8 mouse cellular contexts compared by ENCODE assay signal in genomic region chr9:118389481-118390334, GRCm38 (mm10).
DNase-seq lines count a peak whose midpoint lies in the region; ATAC-seq and TF ChIP-seq lines count a peak whose summit lies in the region.

No protein-coding gene starts in this region.

- H3K27me3 ChIP-seq in kidney, embryonic 14.5 days (ENCODE audit: control insufficient read depth, insufficient read depth, low read length), result peaks cover 28% of the 10 kb centered on the region
- H3K27me3 ChIP-seq in Patski, result no peaks in the 10 kb centered on the region
- peaks cover 18% of the 10 kb centered on the region for H3K27me3 ChIP-seq in limb, embryonic 11.5 days (ENCODE audit: control insufficient read depth, insufficient read depth, low read length)
- H3K27me3 ChIP-seq in neural tube, embryonic 11.5 days (ENCODE audit: control insufficient read depth, insufficient read depth, low read length), result peaks cover 32% of the 10 kb centered on the region

- no peaks in the 10 kb centered on the region for H3K4me1 ChIP-seq in kidney, embryonic 14.5 days (ENCODE audit: control insufficient read depth, insufficient read depth, low read length)
- no peaks in the 10 kb centered on the region for H3K4me1 ChIP-seq in limb, embryonic 11.5 days (ENCODE audit: control insufficient read depth, insufficient read depth, low read length)
- H3K4me1 ChIP-seq in neural tube, embryonic 11.5 days (ENCODE audit: control insufficient read depth, insufficient read depth, low read length), result no peaks in the 10 kb centered on the region

- H3K4me2 ChIP-seq in kidney, embryonic 14.5 days (replicated peaks; ENCODE audit: low read depth, low read length), result peak overlapping the region; percentile 36
- peak overlapping the region; percentile 36; the same call in 1 of the 2 replicates for H3K4me2 ChIP-seq in limb, embryonic 11.5 days (ENCODE audit: low read depth, severe bottlenecking)
- H3K4me2 ChIP-seq in neural tube, embryonic 11.5 days (ENCODE audit: low read depth), result peak overlapping the region; percentile 39

- no peak for ATAC-seq in kidney, embryonic 14.5 days (ENCODE audit: low FRiP score, low TSS enrichment)
- peak; percentile 40 for ATAC-seq in Patski
- ATAC-seq in limb, embryonic 11.5 days (ENCODE audit: insufficient number of reproducible peaks, low FRiP score, low TSS enrichment, low read depth), result no peak
- ATAC-seq in neural tube, embryonic 11.5 days (ENCODE audit: insufficient read depth, low FRiP score, low TSS enrichment), result peak; percentile 20; the same call in 1 of the 2 replicates

- no peaks in the 10 kb centered on the region for H3K36me3 ChIP-seq in kidney, embryonic 14.5 days (ENCODE audit: control insufficient read depth, insufficient read depth, low read length)
- no peaks in the 10 kb centered on the region for H3K36me3 ChIP-seq in limb, embryonic 11.5 days (ENCODE audit: control insufficient read depth, insufficient read depth, low read length)
- no peaks in the 10 kb centered on the region for H3K36me3 ChIP-seq in neural tube, embryonic 11.5 days (ENCODE audit: control insufficient read depth, insufficient read depth, low read length)

- TF ChIP-seq CTCF in Patski (IDR thresholded peaks at IDR 0.05), result no peak
- no peak for TF ChIP-seq CTCF in left cerebral cortex, adult 2 months (IDR thresholded peaks at IDR 0.05)

- 6% methylated on average over 27 of the region's 27 CpGs for WGBS in kidney, embryonic 14.5 days
- WGBS in limb, embryonic 11.5 days, result 3% methylated on average over 27 of the region's 27 CpGs
- 1% methylated on average over 27 of the region's 27 CpGs for WGBS in neural tube, embryonic 11.5 days

- intact Hi-C loops in gastrocnemius, postnatal 14 days (cut with DNase I; ENCODE audit: low total_unique reads), result no loop called here
- intact Hi-C loops in left cerebral cortex, adult 2 months (cut with DNase I), result no loop called here

- H3K27ac ChIP-seq in kidney, embryonic 14.5 days (ENCODE audit: low read depth, low read length), result no peak overlapping the region
- H3K27ac ChIP-seq in limb, embryonic 11.5 days (replicated peaks; ENCODE audit: low read depth, low read length), result no peak overlapping the region
- H3K27ac ChIP-seq in neural tube, embryonic 11.5 days (ENCODE audit: low read depth, low read length), result no peak overlapping the region
- H3K27ac ChIP-seq in left cerebral cortex, adult 2 months, result no peak overlapping the region

- no peak for DNase-seq in kidney, adult 8-10 months
- DNase-seq in Patski (ENCODE audit: low read depth, low spot score), result no peak
- DNase-seq in gastrocnemius, postnatal 14 days, result peak; percentile 32
- peak; percentile 44 for DNase-seq in limb, embryonic 11.5 days (ENCODE audit: low spot score)
- DNase-seq in neural tube, embryonic 11.5 days (ENCODE audit: low spot score), result peak; percentile 32
- no peak for DNase-seq in cerebellum, postnatal 25 days
- DNase-seq in left cerebral cortex, adult 2 months (ENCODE audit: extremely low spot score in 1 of 2, low spot score in 2 of 2), result no peak

- H3K4me3 ChIP-seq in kidney, embryonic 14.5 days (ENCODE audit: low read length), result peak overlapping the region; percentile 33
- H3K4me3 ChIP-seq in limb, embryonic 11.5 days (ENCODE audit: low read depth, low read length), result no peak overlapping the region
- H3K4me3 ChIP-seq in neural tube, embryonic 11.5 days (ENCODE audit: low read depth, low read length), result peak overlapping the region; percentile 23
- no peak overlapping the region for H3K4me3 ChIP-seq in left cerebral cortex, adult 2 months

- no peaks in the 10 kb centered on the region for H3K9me3 ChIP-seq in kidney, embryonic 14.5 days (ENCODE audit: control insufficient read depth, low read length)
- H3K9me3 ChIP-seq in limb, embryonic 11.5 days (ENCODE audit: control insufficient read depth, low read length), result no peaks in the 10 kb centered on the region
- H3K9me3 ChIP-seq in neural tube, embryonic 11.5 days (ENCODE audit: control insufficient read depth, low read length), result no peaks in the 10 kb centered on the region

- in situ Hi-C loops in Patski (cut with MboI; ENCODE audit: low pct_unique_long_range_greater_than_20kb), result no loop called here

- CTCF ChIA-PET in Patski (lab: Charles Lee), result no interaction called here

- POLR2A ChIA-PET in Patski (lab: Charles Lee), result no interaction called here

- H3K9ac ChIP-seq in kidney, embryonic 14.5 days (ENCODE audit: low read depth, low read length), result no peak overlapping the region
- no peak overlapping the region for H3K9ac ChIP-seq in limb, embryonic 11.5 days (ENCODE audit: low read length)
- H3K9ac ChIP-seq in neural tube, embryonic 11.5 days (ENCODE audit: low read length), result 0 out of 2 replicates have a peak overlapping the region, but pooled peaks have one; percentile 10

Comparison
In these comparisons a context has a peak if more than half of its experiments do, and no peak if none do; other contexts are left out.
1. ATAC-seq: peak in Patski (single experiment) and neural tube, embryonic 11.5 days (single experiment); none in kidney, embryonic 14.5 days (single experiment) and limb, embryonic 11.5 days (single experiment).
2. H3K4me3 ChIP-seq: peak in kidney, embryonic 14.5 days (single experiment) and neural tube, embryonic 11.5 days (single experiment); none in limb, embryonic 11.5 days (single experiment) and left cerebral cortex, adult 2 months (single experiment).
3. DNase-seq: peak in gastrocnemius, postnatal 14 days (single experiment), limb, embryonic 11.5 days (single experiment) and neural tube, embryonic 11.5 days (single experiment); none in kidney, adult 8-10 months (0 of 2), Patski (single experiment), cerebellum, postnatal 25 days (0 of 2) and left cerebral cortex, adult 2 months (0 of 2).
4. Peak in every context shown above with its lines, with median percentiles within 50 percentile points of each other: H3K4me2 ChIP-seq.